12 mouse cellular contexts compared by ENCODE assay signal in genomic region chr2:132720921-132721566, GRCm38 (mm10). TPM values are rescaled to one million over a fixed set of nuclear protein-coding genes. Genes with fewer than 3 reads are reported as not detected.
DNase-seq lines count a peak whose midpoint lies in the region; ATAC-seq and TF ChIP-seq lines count a peak whose summit lies in the region.
"Had no signal": no experiment of that assay in that cellular context is flagged by ENCODE, and none has a peak within 500 bp of the region (broad histone marks: within the 10 kb centered on the region; RNA-seq: fewer than 3 reads in every experiment).

No protein-coding gene starts in this region.

- H3K4me3 ChIP-seq in cerebellum, adult 2 months (replicated peaks; ENCODE audit: insufficient read depth, low read depth, low read length), result no peak overlapping the region
- H3K4me3 ChIP-seq in kidney, adult 2 months (ENCODE audit: insufficient read depth, low read depth, low read length), result no peak overlapping the region
- no peak overlapping the region for H3K4me3 ChIP-seq in midbrain, embryonic 14.5 days (replicated peaks; ENCODE audit: low read depth, low read length)
- H3K4me3 ChIP-seq: stomach, embryonic 15.5 days had no signal

- WGBS in cerebellum, adult 2 months, result 22% methylated on average over 9 of the region's 9 CpGs
- 49% methylated on average over 9 of the region's 9 CpGs for WGBS in kidney, adult 2 months
- WGBS in midbrain, embryonic 14.5 days, result 48% methylated on average over 9 of the region's 9 CpGs

- DNase-seq in cerebellum, adult 2 months, result peak; percentile 48 to 51
- no peak for DNase-seq in cerebellum, adult 11 months
- peak; percentile 37 for DNase-seq in kidney, adult 2 months
- DNase-seq in kidney, postnatal 10 days, result no peak
- DNase-seq in cerebellum, postnatal 14 days, result peak; percentile 53 to 58
- peak; percentile 60 for DNase-seq in midbrain, embryonic 14.5 days
- no peak for DNase-seq in thymus, postnatal 14 days
- DNase-seq: layer of hippocampus, postnatal 36 days; liver; lung, postnatal 36 days had no signal

- H3K9ac ChIP-seq in midbrain, embryonic 14.5 days (replicated peaks; ENCODE audit: low read length), result no peak overlapping the region
- H3K9ac ChIP-seq: stomach, embryonic 15.5 days had no signal

- TF ChIP-seq CTCF in cerebellum, adult 2 months (IDR thresholded peaks at IDR 0.05; ENCODE audit: borderline replicate concordance, insufficient read depth, low read depth, low read length), result no peak
- no peak for TF ChIP-seq CTCF in kidney, adult 2 months (conservative IDR thresholded peaks at IDR 0.05; ENCODE audit: insufficient read depth, insufficient read length, low read depth, low read length)

- H3K4me1 ChIP-seq in cerebellum, adult 2 months (ENCODE audit: control insufficient read depth, insufficient read depth, low read length), result peaks cover 27% of the 10 kb centered on the region
- H3K4me1 ChIP-seq in kidney, adult 2 months (ENCODE audit: control insufficient read depth, insufficient read depth, low read length), result no peaks in the 10 kb centered on the region
- H3K4me1 ChIP-seq in midbrain, embryonic 14.5 days (ENCODE audit: control insufficient read depth, insufficient read depth, low read length), result peaks cover 24% of the 10 kb centered on the region
- H3K4me1 ChIP-seq: stomach, embryonic 15.5 days had no signal

- no peak for TF ChIP-seq POLR2A in cerebellum, adult 2 months (IDR thresholded peaks at IDR 0.05; ENCODE audit: borderline replicate concordance, insufficient read depth, low read length)
- no peak for TF ChIP-seq POLR2A in kidney, adult 2 months (IDR thresholded peaks at IDR 0.05; ENCODE audit: low read depth, low read length)

- ATAC-seq in midbrain, embryonic 14.5 days (ENCODE audit: low FRiP score, low TSS enrichment), result peak; percentile 9; the same call in 1 of the 2 replicates
- ATAC-seq in erythroid progenitor cell, adult 5-6 weeks (replicated peaks; ENCODE audit: low FRiP score, poor library complexity, severe bottlenecking), result no peak

- H3K36me3 ChIP-seq in kidney, adult 2 months (ENCODE audit: control insufficient read depth, insufficient read depth, low read length), result no peaks in the 10 kb centered on the region
- no peaks in the 10 kb centered on the region for H3K36me3 ChIP-seq in midbrain, embryonic 14.5 days (ENCODE audit: control insufficient read depth, insufficient read depth, low read length)
- H3K36me3 ChIP-seq: stomach, embryonic 15.5 days had no signal

- no peaks in the 10 kb centered on the region for H3K27me3 ChIP-seq in cerebellum, adult 2 months (ENCODE audit: control insufficient read depth, insufficient read depth, low read length)
- H3K27me3 ChIP-seq in kidney, adult 2 months (replicated peaks; ENCODE audit: control insufficient read depth, insufficient read depth, low read length), result no peaks in the 10 kb centered on the region
- H3K27me3 ChIP-seq in midbrain, embryonic 14.5 days (ENCODE audit: control insufficient read depth, insufficient read depth, low read length), result no peaks in the 10 kb centered on the region
- H3K27me3 ChIP-seq: stomach, embryonic 15.5 days had no signal

- H3K27ac ChIP-seq in cerebellum, adult 2 months (ENCODE audit: insufficient read depth, low read length), result peak overlapping the region; percentile 29
- H3K27ac ChIP-seq in kidney, adult 2 months (ENCODE audit: insufficient read depth, low read depth, low read length), result no peak overlapping the region
- H3K27ac ChIP-seq in midbrain, embryonic 14.5 days (replicated peaks; ENCODE audit: low read depth, low read length), result peak overlapping the region; percentile 45; the same call in 1 of the 2 replicates
- H3K27ac ChIP-seq: stomach, embryonic 15.5 days had no signal

- H3K9me3 ChIP-seq in midbrain, embryonic 14.5 days (ENCODE audit: control insufficient read depth, low read length), result no peaks in the 10 kb centered on the region
- H3K9me3 ChIP-seq: stomach, embryonic 15.5 days had no signal

- no peak overlapping the region for H3K4me2 ChIP-seq in midbrain, embryonic 14.5 days (ENCODE audit: low read length)
- H3K4me2 ChIP-seq: stomach, embryonic 15.5 days had no signal

RNA-seq across cellular contexts. Expression of gene Shld1, which starts 34.3 kb away (rescaled TPM):
- polyA plus RNA-seq in cerebellum, adult 2 months (2012; rRNA removed), result 29.5 and 29.7 TPM in 2 replicates
- polyA plus RNA-seq in kidney, adult 2 months (2012; rRNA removed), result 12.9 and 15.3 TPM in 2 replicates
- 23.3 and 26.2 TPM in 2 replicates for polyA plus RNA-seq in midbrain, embryonic 14.5 days (2014; fragmentation: Nextera tagmentation; extraction: Ambion mirVana)
- 13.4 and 14.4 TPM in 2 replicates for total RNA-seq in erythroid progenitor cell, adult 5-6 weeks (2015; ENCODE audit: low replicate concordance)
- 8.1 and 9.8 TPM in 2 replicates for total RNA-seq in erythroid progenitor cell, adult 5-6 weeks (2017; ENCODE audit: low replicate concordance)

Comparison
In these comparisons a context has a peak if more than half of its experiments do, and no peak if none do; other contexts are left out.
1. DNase-seq: peak in cerebellum, adult 2 months (2 of 2), kidney, adult 2 months (single experiment), cerebellum, postnatal 14 days (2 of 2) and midbrain, embryonic 14.5 days (single experiment); none in cerebellum, adult 11 months (single experiment), kidney, postnatal 10 days (single experiment) and thymus, postnatal 14 days (single experiment).